Mouse (Mus musculus): Measurements from ENCODE around the gene AI481877. TPM values are rescaled to one million over a fixed set of nuclear protein-coding genes. Genes with fewer than 3 reads are reported as not detected.

Gene AI481877
- total and polyA plus RNA-seq, 3 experiments = 0.01 TPM; not detected in 2

- DNase-seq (ENCODE audit: low read depth, low spot score) = no peak
- H3K27me3 ChIP-seq (ENCODE audit: control insufficient read depth in 1 of 2, insufficient read depth in 2 of 2, low read length in 2 of 2) = no peaks in the 10 kb centered on the region
- H3K9me3 ChIP-seq (replicated peaks; ENCODE audit: insufficient read depth, low read length) = no peaks in the 10 kb centered on the region
- H3K36me3 ChIP-seq (ENCODE audit: control insufficient read depth in 1 of 2, insufficient read depth in 2 of 2, low read length in 2 of 2) = peaks cover 0 to 12% of the 10 kb centered on the region in 2 experiments; a peak in 2 of 4 replicates
- no peak overlapping the region for H3K27ac ChIP-seq (ENCODE audit: control insufficient read depth, low read depth, low read length)
- TF ChIP-seq ZC3H11A (IDR thresholded peaks at IDR 0.05; ENCODE audit: low read depth, low read length) = no peak
- TF ChIP-seq ZMIZ1 (IDR thresholded peaks at IDR 0.05; ENCODE audit: low read depth, low read length) = no peak
- no peak for TF ChIP-seq ETS1 (IDR thresholded peaks at IDR 0.05; ENCODE audit: low read depth, low read length)
- TF ChIP-seq KAT2A (conservative IDR thresholded peaks at IDR 0.05; ENCODE audit: low read depth, low read length) = no peak
- TF ChIP-seq USF1 (IDR thresholded peaks at IDR 0.05; ENCODE audit: low read depth, low read length) = no peak
- no peak for TF ChIP-seq NRF1 (IDR thresholded peaks at IDR 0.05; ENCODE audit: insufficient read depth, low read depth, low read length, poor library complexity, severe bottlenecking)
- no peaks in the 10 kb centered on the region for H3K79me2 ChIP-seq (ENCODE audit: control insufficient read depth, insufficient read depth, low read length, poor library complexity)
- H3K4me3 ChIP-seq (ENCODE audit: control insufficient read depth in 1 of 2, insufficient read depth in 1 of 2, low read depth in 2 of 2, low read length in 2 of 2) = no peak overlapping the region
- no peak overlapping the region for H3K9ac ChIP-seq (ENCODE audit: control insufficient read depth, low read depth, low read length, poor library complexity, severe bottlenecking)
- H3K4me1 ChIP-seq (ENCODE audit: control insufficient read depth in 1 of 2, insufficient read depth in 2 of 2, low read length in 2 of 2) = peaks cover 10 to 26% of the 10 kb centered on the region in 2 experiments
Measured at GRCm38 (mm10) chr4:58995251-58995693, 143.5 kb downstream of the AI481877 start.

GRCm38 (mm10) chr4:58994762-58995161 is 144.0 kb downstream of the AI481877 start, which contains the start of gene Dnajc25:
Gene Dnajc25 (plus strand): TSS chr4:58995062.
- H3K9ac ChIP-seq (ENCODE audit: control insufficient read depth, low read depth, low read length, poor library complexity, severe bottlenecking) = no peak within 1 kb of the TSS
- H3K27me3 ChIP-seq (ENCODE audit: control insufficient read depth in 1 of 2, insufficient read depth in 2 of 2, low read length in 2 of 2) = no peaks in the 10 kb centered on the region
- no peak within 1 kb of the TSS for H3K4me3 ChIP-seq (ENCODE audit: control insufficient read depth in 1 of 2, insufficient read depth in 1 of 2, low read depth in 2 of 2, low read length in 2 of 2)
- H3K79me2 ChIP-seq (ENCODE audit: control insufficient read depth, insufficient read depth, low read length, poor library complexity) = no peaks in the 10 kb centered on the region
- TF ChIP-seq MYB (IDR thresholded peaks at IDR 0.05; ENCODE audit: low read depth, low read length) (no peak), GATA1 (IDR thresholded peaks at IDR 0.05; ENCODE audit: low read depth, low read length) (no peak), USF1 (IDR thresholded peaks at IDR 0.05; ENCODE audit: low read depth, low read length) (peak; percentile 53; the same call in 1 of the 2 replicates), GABPA (IDR thresholded peaks at IDR 0.05; ENCODE audit: low read depth, low read length) (no peak), BHLHE40 (IDR thresholded peaks at IDR 0.05; ENCODE audit: borderline replicate concordance, low read depth, low read length) (0 out of 2 replicates have a peak, but pooled peaks have one; percentile 34)
- H3K4me1 ChIP-seq (ENCODE audit: control insufficient read depth in 1 of 2, insufficient read depth in 2 of 2, low read length in 2 of 2) = peaks cover 13 to 31% of the 10 kb centered on the region in 2 experiments
- no peaks in the 10 kb centered on the region for H3K9me3 ChIP-seq (replicated peaks; ENCODE audit: insufficient read depth, low read length)
- H3K36me3 ChIP-seq (ENCODE audit: control insufficient read depth in 1 of 2, insufficient read depth in 2 of 2, low read length in 2 of 2) = peaks cover 0 to 15% of the 10 kb centered on the region in 2 experiments; a peak in 2 of 4 replicates
- H3K27ac ChIP-seq (ENCODE audit: control insufficient read depth, low read depth, low read length) = no peak within 1 kb of the TSS
- DNase-seq (ENCODE audit: low read depth, low spot score) = no peak

Other genes starting within 250 kb of the AI481877 start
- 37.8 and 52.1 TPM in 2 replicates for gene Ecpas, start 226.2 kb downstream of the AI481877 start, total RNA-seq (2012; rRNA removed)
- 100 to 1,000 TPM in 1 of 2 experiments, 10 to 100 TPM in 1; 57.6 to 161 TPM for gene Ecpas, start 226.2 kb downstream of the AI481877 start, polyA plus RNA-seq (2012; ENCODE audit: insufficient read depth in 1 of 2, insufficient read length in 2 of 2, low read depth in 1 of 2, low replicate concordance in 2 of 2, missing spikeins in 1 of 2)
- not detected in 2 replicates for gene Zkscan16, start 195.4 kb downstream of the AI481877 start, total RNA-seq (2012; rRNA removed)
- gene Zkscan16, start 195.4 kb downstream of the AI481877 start, polyA plus RNA-seq (2012; ENCODE audit: insufficient read depth in 1 of 2, insufficient read length in 2 of 2, low read depth in 1 of 2, low replicate concordance in 2 of 2, missing spikeins in 1 of 2) = not detected
- gene Ptgr1, start 151.9 kb downstream of the AI481877 start, total RNA-seq (2012; rRNA removed) = 11.7 and 14.7 TPM in 2 replicates
- gene Ptgr1, start 151.9 kb downstream of the AI481877 start, polyA plus RNA-seq (2012; ENCODE audit: insufficient read depth in 1 of 2, insufficient read length in 2 of 2, low read depth in 1 of 2, low replicate concordance in 2 of 2, missing spikeins in 1 of 2) = 10 to 100 TPM in 1 of 2 experiments, not detected in 1; 20.6 TPM
- 6.2 and 6.6 TPM in 2 replicates for gene Dnajc25, start 143.9 kb downstream of the AI481877 start, total RNA-seq (2012; rRNA removed)
- 10 to 100 TPM in 1 of 2 experiments, not detected in 1; 11.8 TPM for gene Dnajc25, start 143.9 kb downstream of the AI481877 start, polyA plus RNA-seq (2012; ENCODE audit: insufficient read depth in 1 of 2, insufficient read length in 2 of 2, low read depth in 1 of 2, low replicate concordance in 2 of 2, missing spikeins in 1 of 2)
- not detected in 2 replicates for gene Gm20503, start 135.8 kb downstream of the AI481877 start, total RNA-seq (2012; rRNA removed)
- gene Gm20503, start 135.8 kb downstream of the AI481877 start, polyA plus RNA-seq (2012; ENCODE audit: insufficient read depth in 1 of 2, insufficient read length in 2 of 2, low read depth in 1 of 2, low replicate concordance in 2 of 2, missing spikeins in 1 of 2) = 1 to 10 TPM in 1 of 2 experiments, not detected in 1; 3.3 TPM
- gene Gng10, start 103.9 kb downstream of the AI481877 start, total RNA-seq (2012; rRNA removed) = 54.0 and 59.1 TPM in 2 replicates
- gene Gng10, start 103.9 kb downstream of the AI481877 start, polyA plus RNA-seq (2012; ENCODE audit: insufficient read depth in 1 of 2, insufficient read length in 2 of 2, low read depth in 1 of 2, low replicate concordance in 2 of 2, missing spikeins in 1 of 2) = 10 to 100 TPM in 1 of 2 experiments, not detected in 1; 51.2 TPM
- 39.1 and 45.4 TPM in 2 replicates for gene Ugcg, start 50.3 kb upstream of the AI481877 start, total RNA-seq (2012; rRNA removed)
- gene Ugcg, start 50.3 kb upstream of the AI481877 start, polyA plus RNA-seq (2012; ENCODE audit: insufficient read depth in 1 of 2, insufficient read length in 2 of 2, low read depth in 1 of 2, low replicate concordance in 2 of 2, missing spikeins in 1 of 2) = 10 to 100 TPM in 1 of 2 experiments, not detected in 1; 30.8 TPM